Mouse (Mus musculus) telencephalon, adult 2 months (tissue): ENCODE results near the gene Ttpal.
"Not testable (repeated sequence)": the region's sequence is repeated elsewhere in the genome, so short reads cannot be mapped to it uniquely, and the experiment has no call there.

Experiments used
- DNase-seq: peaks from one replicate; pipeline ENCODE4 v3.0.0-alpha.2; 2011; ENCODE audit warnings: low read depth, low spot score

Gene Ttpal

DNA sequence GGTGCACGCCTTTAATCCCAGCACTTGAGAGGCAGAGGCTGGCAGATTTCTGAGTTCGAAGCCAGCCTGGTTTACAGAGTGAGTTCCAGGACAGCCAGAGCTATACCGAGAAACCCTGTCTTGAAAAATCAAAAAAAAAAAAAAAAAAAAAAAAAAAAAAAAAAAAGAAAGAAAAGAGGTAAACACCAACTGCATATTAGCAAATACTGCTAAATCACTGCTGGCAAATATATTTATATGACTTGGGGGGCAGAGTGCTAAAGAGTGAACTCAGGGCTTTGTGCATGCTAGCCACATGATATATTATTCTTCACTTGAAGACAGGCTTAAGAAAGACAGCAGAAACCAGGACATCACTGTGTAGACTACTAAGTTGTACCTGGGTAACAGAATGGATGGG lies 19.3 kb downstream of the Ttpal start:
- not testable (repeated sequence) for DNase-seq

DNA sequence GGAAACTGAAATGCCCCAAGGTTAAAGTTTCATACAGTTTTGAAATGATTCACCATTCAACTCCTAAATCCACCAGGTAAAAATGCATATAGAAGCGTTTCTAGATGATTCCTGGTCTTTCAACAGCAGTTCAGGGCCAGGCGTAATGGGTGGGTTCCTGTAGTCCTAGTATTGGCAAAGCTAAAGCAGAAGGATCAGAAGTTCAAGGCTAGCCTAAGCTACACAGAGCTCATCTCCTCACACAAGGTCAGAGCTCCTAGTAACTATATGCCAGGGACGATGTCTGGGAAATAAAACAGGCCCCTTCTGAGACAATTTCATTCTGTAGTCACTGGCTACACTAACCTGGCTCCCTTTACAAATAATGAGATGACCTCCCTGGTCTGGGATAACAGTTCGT lies 29.1 kb downstream of the Ttpal start:
- DNase-seq, result no peak

DNA sequence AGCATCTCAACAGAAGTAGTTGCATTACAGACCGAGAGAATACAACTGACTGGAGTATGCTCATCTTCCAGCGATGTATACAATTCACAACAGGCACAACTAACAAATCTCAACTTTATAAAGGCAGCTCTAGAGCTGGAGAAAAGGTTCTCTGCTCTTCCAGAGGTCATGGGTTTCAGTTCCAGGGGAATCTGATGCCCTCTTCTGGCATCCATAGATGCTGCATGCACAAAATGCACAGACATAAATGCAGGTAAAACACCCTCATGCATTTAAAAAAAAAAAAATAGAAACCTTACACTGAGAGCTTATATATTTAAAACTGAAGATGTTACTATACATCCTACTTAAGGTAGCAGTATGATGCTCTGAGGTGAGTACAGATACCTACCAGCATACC lies 29.6 kb downstream of the Ttpal start:
- no peak for DNase-seq

DNA sequence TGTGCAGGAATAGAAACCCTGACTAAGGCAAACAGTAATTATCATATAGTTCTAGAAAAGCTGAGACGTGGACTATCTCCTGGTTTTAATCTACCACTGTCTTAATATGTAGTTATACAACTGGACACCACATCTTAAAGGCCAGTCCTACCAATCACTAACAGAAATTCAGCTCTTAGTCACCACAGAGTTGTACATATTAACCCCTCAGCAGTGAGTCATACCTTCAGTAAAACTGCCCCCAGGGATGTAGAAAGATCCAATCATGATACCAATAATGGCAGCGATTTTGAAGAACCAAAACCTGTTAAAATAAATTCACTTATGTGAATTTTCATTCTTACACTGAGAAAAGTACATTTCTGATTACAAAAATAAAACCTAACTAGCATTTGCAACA lies 32.1 kb downstream of the Ttpal start:
- DNase-seq, result no peak

DNA sequence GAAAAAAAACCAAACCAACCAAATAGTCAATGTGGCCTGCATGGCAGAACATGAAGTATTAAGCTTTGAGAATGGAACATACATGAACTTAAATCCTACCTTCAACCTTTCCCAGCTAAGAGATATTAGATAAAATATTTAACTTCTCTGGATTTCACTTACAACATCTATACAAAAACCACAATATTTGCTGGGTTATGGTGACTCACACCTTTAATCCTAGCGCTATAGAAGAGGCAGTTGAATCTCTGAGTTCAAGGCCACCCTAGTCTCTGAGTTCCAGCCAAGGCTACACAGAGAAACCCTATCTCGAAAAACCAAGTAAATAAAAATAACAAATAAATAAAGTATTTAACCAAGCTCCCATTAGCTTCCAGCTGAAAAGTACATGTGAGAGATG lies 33.9 kb downstream of the Ttpal start:
- DNase-seq, result no peak

DNA sequence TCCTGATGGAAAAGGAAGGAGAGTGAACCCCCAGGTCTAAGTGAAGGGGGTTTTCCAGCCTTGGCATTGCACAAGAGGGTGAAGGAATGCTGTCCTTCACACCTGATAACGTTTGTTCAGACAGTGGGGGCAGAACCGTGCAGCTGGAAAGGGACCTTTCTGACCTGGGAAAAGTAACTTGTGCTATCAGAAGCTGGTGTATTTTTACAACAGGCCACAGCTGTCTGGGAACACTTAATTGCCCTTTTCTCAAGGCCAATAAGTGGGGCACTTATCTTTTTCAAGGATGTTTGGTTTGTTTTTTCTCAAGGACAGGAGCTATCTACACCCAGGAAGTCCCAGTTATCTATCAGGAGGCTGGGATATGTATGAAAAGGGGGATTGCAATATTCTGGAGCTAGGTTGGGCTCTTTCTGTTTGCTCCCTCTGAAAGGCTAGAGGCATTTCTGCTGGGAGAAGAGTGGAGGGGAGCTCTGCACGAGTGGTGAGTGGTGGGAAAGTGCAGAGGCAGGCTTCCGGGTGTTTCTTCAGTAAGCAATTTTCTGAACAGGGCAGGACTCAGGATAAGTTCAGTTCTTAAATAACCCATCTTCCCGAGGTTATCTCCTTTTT lies 35.6 kb downstream of the Ttpal start:
- no peak for DNase-seq

DNA sequence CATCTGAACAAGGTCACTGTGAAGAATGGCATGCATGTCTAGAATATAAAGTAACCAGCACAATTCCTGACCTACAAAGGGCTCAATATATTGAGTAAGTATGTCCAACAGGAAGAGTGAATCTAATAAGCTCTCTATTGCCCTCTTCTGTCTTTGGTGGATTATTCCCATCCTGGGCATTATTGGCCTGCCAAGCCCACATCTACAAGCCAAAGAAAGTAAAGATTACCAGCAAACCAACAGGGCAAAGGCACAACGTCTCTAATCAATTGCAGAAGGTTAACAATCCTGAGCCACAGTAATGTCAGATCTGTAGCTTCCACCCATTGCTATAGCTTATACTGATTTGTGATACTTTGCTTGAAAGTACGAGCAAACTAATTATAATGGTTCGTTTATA lies 38.4 kb downstream of the Ttpal start:
- no peak for DNase-seq

DNA sequence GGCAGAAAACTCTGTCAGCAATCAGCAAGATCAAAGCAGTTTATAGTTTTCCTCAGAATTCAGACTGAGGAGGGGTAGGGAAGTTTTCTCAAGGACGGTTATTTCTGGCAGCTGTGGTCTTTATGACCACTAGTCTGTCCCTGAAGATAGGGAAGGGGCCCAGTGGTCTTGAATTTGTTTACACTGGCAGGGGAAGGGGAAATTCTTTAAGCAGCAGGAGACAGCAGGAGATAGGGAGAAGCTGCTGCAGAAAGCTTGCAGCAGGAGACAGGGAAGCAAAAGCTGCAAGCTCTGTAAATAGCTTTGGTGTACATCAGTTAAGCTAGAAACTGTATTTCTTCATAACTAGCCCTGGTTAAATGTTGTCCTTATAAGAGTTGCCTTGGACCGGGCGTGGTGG lies 39.6 kb downstream of the Ttpal start:
- no peak for DNase-seq

DNA sequence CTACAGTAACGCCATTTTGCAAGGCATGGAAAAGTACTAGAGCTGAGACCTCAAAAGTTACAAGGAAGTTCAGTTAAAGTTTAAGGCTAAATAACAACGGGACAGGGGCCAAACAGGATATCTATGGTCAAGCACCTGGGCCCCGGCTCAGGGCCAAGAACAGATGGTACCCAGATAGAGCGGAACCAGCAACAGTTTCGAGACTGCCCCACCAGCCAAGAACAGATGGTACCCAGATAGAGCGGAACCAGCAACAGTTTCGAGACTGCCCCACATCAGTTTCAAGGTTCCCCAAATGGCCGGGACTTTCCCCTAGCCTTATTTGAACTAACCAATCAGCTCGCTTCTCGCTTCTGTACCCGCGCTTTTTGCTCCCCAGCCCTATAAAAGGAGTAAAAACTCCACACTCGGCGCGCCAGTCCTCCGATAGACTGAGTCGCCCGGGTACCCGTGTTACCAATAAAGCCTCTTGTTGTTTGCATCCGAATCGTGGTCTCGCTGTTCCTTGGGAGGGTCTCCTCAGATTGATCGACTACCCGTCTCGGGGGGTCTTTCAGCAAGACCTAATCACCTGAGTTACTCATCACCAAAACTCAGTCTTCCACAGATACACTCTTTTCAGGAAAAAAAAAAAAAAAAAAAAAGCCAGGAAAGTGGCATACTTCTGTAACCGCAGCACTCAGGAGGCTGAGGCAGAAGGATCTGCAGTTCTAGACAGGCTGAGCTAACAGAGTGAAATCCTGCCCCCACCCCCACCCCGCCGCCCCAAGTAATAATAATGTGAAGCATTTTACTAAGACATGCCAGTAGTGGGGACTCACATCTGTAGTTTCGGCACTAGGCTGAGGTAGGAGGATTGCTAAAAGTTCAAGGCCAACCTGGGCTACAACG lies 40.8 kb downstream of the Ttpal start:
- no peak for DNase-seq

DNA sequence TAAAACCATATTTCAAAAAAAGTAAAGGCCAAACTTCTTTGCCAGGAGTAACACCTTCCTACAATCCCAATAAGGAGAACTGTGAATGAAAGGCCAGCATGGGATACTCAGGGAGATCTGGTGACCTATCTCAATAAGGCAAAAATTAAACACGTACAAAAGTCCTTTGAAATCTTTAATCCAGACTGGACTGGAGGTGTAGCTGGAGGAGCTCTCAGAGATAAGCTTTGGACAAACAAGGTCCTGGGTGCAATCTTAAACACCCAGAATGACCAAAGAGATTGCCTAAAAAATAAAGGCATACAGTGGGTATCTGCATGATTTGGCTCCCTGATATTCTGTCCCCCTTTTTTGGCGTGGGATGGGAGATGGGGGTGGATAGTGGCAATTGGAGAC lies 41.5 kb downstream of the Ttpal start:
- DNase-seq, result no peak

DNA sequence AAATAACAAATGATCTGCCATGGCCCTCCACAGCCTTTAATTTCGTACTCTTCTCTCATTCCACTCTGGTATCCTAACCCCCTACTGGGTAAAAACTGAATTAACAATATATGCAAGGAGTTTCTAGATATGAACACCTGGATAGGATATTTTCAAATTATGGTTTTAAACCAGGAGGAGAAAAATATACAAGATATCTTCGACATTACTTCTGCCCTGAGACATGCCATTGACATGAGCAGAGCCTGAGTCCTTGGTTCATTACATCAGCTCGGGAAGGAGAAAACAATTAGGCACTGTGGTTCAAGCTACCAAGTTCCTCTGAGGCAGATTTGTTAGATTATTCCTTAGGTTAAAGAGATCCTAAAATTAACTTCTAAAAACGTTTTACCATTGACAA lies 41.9 kb downstream of the Ttpal start:
- DNase-seq, result no peak

DNA sequence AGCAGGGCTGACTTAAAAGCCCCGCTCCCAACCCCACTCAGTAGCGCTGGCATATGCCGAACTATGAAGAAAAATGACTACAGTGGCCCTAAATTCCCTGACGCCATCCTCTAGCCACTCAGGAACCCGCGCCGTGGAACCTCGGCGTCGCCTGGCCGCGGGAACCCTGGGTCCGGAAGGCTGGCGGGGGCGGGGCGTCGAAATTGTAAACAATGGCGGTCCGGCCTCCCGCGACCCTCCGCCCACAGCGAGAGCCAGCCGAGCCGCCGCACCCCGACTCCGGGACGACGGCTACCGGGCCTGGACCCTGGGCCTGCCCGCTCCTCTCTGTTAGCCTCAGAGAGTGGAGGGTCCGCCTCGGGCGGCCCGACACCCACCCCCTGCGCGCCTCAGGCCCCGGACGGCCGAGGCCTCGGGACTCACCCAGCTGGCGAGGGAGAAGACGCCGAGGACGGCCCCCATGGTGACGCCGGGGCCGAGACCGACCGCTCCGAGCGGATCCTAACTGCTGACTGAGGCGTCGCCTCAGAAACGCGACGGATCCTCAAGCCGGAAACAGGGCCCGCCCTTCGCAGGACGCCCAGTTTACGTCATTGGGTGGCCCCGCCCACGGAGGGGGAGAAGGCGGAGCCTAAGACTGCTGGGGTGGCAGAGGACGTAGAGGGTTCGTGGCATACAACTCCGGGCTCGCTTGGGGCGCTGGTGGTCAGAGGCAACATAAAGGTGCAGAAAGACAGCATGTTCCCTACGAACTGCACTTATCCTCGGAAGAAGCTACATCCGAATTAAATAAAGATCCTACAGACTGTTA lies 42.7 kb downstream of the Ttpal start, which contains the start of gene Serinc3:
Serinc3 (minus strand) TSS at position 557 of the 811 bp plus-strand sequence.
- peak; percentile 96 for DNase-seq

DNA sequence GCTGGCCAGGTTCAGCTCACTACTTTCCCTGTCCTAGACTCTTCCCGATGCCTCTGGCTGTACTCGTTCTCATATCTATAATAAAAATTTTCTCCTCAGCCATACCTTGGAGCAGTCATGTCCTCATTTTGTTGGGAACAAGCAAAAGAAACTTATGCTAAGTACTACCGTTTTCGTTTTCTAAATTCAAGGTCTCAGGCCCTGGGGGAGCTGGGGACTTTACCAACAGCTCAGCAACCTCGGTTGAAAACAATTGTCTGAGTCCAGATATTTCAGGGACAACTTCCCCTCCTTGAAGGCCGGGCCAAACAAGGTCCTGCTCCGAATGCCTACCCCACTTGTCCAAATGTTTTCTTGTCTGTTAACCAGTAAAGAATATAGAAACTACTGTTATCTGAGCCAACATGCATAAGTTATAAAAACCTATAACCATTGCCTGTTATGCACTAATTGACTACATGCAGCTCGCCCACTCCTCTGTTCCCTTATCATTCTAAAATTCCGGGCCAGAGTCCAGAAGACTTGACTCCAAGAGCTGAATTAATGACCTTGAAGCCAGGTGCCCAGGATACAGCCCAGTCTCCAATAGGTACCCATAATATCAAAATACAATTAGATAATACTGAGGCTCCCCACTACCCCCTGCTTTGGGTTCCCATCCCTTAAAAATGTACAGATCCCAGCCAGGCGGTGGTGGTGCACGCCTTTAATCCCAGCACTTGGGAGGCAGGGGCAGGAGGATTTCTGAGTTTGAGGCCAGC lies 43.8 kb downstream of the Ttpal start:
- no peak for DNase-seq

DNA sequence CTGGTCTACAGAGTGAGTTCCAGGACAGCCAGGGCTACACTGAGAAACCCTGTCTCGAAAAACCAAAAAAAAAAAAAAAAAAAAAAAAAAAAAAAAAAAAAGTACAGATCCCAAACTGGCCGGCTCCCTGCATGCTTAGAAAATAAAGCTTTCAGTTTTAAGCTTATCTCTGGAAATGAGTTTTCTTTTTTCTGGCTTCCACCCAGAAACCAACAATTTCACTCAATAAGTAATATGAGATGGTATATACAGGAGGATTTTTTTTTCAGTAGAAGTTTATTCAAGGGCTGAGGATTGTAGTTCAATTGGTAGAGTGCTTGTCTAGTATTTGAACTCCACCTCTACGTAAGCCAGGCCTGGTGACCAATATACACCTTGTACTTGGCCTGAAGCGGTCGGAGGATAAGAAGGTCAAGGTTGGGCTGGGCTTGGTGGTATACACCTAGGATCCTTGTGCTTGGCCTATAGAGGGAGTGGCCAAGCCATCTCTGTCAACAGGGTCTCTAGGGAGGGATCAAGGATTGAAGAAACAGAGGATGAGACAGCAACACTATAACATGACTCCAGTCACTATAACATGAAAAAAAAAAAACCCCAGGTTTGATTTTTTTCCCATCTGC lies 44.5 kb downstream of the Ttpal start:
- no peak for DNase-seq

DNA sequence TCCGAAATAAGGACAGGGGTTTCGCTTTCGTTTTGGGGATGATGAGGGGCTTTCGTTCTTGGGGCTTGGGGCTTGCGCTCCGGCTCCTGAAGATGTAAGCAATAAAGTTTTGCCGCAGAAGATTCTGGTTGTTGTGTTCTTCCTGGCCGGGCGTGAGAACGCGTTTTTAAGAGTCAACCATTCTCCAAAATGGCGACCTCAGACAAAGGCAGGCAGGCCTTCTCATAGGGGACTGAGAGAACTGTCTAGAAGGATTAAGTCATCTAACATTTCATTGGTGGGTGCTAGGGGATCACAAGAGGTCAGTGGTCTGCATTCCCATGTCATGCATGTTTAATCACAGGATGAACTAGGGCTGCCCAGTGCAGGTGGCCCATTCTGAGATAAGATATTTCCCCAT lies 53.6 kb downstream of the Ttpal start:
- not testable (repeated sequence) for DNase-seq

DNA sequence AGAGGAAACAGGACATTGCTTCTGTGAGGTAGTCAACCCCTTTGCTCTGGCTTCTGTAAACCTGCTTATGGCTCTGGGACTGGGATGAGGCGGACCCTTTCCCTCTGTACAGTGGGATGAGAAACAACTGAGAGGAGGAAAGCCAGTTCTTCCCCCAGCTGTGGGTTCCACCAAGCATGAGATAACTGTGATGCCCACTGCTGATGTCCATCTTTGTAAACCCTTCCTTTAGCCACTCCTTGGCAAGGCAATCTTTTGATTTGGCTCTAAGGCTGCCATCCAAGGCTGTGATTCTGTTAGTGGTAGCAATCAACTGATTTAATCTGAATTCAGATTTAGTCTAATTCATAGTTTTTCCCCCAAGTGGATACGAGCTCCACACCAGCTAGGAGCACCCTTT lies 55.4 kb downstream of the Ttpal start:
- DNase-seq, result no peak

DNA sequence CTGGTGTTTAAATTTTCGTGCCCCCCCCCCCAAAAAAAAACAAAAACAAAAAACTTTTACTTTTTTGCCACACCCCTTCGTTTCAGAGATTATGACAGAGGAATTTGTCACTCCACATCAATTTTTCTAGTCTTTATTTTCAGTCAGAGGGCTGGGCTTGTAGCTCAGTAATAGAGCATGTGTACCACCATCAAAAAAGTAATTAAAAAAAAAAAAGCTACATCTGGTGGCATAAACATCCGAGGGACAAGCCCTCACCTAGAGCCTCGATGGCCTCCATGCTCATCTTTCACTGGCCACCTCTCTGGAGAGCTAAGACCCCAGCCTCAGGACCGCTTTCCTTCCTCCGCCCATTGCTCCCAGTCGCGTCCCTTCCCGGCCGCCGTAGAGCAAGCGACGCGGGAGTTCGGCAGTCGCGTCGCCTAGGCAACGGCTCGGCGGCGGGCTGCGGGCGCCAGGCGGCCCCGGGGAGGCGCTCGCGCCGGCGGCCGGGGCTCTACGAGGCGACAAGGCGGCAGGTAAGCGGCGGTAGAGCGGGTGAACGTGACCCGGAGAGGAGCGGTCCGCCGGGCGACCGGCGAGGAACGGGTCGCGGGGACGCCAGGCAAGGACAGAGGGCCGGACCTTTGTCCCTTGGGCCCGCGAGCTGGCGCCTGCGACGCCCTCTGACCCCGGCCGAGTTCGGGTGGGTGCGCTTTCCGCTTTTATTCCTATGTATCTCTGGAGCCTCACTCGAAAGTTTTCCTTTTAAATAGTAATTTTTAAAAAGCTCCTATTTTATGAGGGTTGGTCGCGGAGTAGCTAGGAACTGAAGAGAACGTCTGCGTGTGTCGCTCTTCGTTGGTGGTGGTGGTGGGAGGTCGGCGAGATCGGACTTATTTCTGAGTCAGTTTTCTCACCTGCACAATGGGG lies 56.1 kb downstream of the Ttpal start, which contains the start of gene Pkig:
Pkig (plus strand) TSS at position 412 of the 912 bp plus-strand sequence.
- DNase-seq, result peak; percentile 73

DNA sequence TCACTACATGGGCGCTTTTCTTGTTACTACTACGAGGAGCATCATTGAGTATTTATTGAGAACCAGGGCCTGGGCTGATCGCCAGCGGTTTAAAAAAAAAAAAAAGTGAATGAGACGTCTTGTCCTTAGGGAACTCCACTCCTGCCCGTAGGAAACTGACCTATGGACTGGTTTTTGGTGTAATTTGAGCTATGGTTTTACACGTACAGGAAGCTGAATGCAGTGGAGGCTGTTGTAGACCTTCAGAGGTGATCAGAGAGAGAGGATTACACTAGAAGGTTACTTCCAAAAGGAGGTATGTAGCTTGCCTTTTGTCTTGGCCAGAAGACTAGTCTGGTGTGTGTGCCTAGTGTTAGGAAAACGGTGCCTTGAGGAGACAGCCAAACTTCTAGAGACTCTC lies 56.8 kb downstream of the Ttpal start:
- DNase-seq, result no peak

DNA sequence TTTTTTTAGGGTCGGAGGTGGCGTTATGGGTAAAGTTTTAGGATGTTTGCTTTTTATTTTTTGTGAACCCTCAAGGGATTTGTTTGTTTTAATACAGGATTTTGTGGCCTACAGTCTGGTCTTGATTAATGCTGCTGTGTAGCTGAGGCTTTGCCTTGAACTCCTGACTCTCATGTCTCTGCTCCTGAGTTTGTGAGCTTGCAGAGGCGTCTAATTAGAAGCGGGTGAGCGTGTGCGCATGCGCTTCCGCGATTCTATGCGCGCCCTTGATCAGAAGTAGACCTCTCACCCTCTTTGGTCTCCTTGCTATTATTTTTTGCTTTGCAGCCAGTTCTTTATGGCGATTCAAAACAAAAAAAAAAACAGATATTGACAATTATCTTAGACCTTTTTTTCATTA lies 57.3 kb downstream of the Ttpal start:
- no peak for DNase-seq

DNA sequence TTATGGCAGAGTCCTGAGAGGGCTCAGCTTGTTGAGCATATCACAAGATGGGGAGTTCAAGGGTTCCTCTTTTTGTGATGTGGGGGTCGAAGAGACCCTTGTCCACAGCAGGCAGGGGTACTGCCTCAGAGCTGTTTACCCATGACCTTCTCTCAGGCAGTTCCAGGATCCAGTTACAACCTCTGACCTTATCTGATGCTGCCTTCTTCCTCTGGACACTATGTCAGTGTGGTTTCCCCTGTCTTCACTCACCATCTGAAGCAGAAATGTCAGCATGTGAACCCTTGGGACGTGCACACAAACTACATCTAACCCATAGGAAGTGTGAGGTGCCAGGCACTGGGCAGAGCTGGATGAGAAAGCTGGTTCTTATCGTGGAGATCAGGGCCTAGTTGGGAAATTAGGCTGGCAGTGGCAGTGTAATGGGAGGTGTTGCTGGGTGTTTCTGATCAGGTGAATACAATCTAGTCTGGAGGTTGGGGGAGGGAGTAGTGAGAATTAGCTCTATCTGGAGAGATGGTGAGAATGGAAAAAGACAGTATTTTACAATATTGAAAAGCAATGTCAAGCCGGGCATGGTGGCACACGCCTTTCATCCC lies 58.1 kb downstream of the Ttpal start:
- DNase-seq, result no peak
